Mouse (Mus musculus): ENCODE data around the gene Txndc17. TPM values are rescaled to one million over a fixed set of nuclear protein-coding genes. Genes with fewer than 3 reads are reported as not detected.

Txndc17 gene
- polyA plus RNA-seq, 1 experiment, result 110 TPM

DNA sequence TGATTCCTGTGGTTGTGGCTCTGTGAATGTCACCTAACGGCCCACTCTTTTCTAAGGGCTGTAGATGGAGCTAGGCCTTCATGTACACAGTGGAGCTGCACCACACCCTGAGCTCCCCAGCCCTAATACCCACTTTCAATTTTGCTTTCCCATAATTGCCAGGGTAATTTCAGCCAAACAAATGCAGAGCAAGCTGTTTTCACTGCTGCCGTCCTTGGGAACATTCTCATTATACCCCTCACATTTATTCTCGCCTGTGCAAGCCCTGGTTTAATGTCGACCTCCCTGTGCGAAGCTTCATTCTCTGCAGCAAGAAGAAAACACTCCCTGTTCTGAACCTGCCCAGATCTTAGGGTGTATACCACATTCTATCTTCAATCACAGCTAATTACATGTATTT, 31.4 kb upstream of the Txndc17 start:
- no peaks in the 10 kb centered on the region for H3K4me1 ChIP-seq (ENCODE audit: control insufficient read depth, insufficient read depth, low read length)
- H3K4me3 ChIP-seq (ENCODE audit: low read depth, low read length), result no peak overlapping the region
- H3K9ac ChIP-seq (ENCODE audit: low read depth, poor library complexity, severe bottlenecking), result no peak overlapping the region
- no peak overlapping the region for H3K27ac ChIP-seq (ENCODE audit: insufficient read depth, low read length)
- no peaks in the 10 kb centered on the region for H3K9me3 ChIP-seq (replicated peaks; ENCODE audit: control insufficient read depth, insufficient read depth, low read length, poor library complexity, severe bottlenecking)
- H3K27me3 ChIP-seq (ENCODE audit: control insufficient read depth, insufficient read depth, low read length, poor library complexity, severe bottlenecking), result no peaks in the 10 kb centered on the region
- no peak for TF ChIP-seq EP300 (IDR thresholded peaks at IDR 0.05; ENCODE audit: insufficient read depth, low read depth, low read length)
- TF ChIP-seq CTCF (IDR thresholded peaks at IDR 0.05; ENCODE audit: low read depth, low read length), result no peak
- TF ChIP-seq POLR2A (IDR thresholded peaks at IDR 0.05; ENCODE audit: insufficient read depth, low read length), result no peak
- peaks cover 11% of the 10 kb centered on the region for H3K36me3 ChIP-seq (ENCODE audit: control insufficient read depth, insufficient read depth, low read length, poor library complexity, severe bottlenecking)

DNA sequence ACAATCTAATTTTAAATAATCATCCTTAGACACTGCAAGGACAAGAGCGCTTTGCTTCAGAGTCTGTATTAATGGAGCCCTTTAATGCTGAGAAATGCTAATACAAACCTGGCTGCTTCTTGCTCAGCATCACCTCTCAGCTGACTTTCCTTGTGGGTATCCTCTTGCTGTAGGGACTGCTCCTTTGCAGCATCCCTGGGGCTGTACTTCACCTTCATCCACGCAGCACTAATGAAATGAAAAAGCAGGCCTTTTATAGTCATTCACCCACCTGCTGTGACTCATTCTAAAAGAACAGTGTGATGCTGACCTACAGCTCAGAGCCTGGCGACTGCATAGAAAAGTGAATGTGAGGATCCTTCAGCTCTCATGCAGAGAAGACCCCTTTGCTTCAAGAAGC, 30.8 kb upstream of the Txndc17 start:
- no peak overlapping the region for H3K4me3 ChIP-seq (ENCODE audit: low read depth, low read length)
- H3K4me1 ChIP-seq (ENCODE audit: control insufficient read depth, insufficient read depth, low read length), result no peaks in the 10 kb centered on the region
- H3K27ac ChIP-seq (ENCODE audit: insufficient read depth, low read length), result no peak overlapping the region
- no peak overlapping the region for H3K9ac ChIP-seq (ENCODE audit: low read depth, poor library complexity, severe bottlenecking)
- no peaks in the 10 kb centered on the region for H3K9me3 ChIP-seq (replicated peaks; ENCODE audit: control insufficient read depth, insufficient read depth, low read length, poor library complexity, severe bottlenecking)
- H3K36me3 ChIP-seq (ENCODE audit: control insufficient read depth, insufficient read depth, low read length, poor library complexity, severe bottlenecking), result peaks cover 11% of the 10 kb centered on the region
- no peak for TF ChIP-seq CTCF (IDR thresholded peaks at IDR 0.05; ENCODE audit: low read depth, low read length)
- TF ChIP-seq POLR2A (IDR thresholded peaks at IDR 0.05; ENCODE audit: insufficient read depth, low read length), result no peak
- no peak for TF ChIP-seq EP300 (IDR thresholded peaks at IDR 0.05; ENCODE audit: insufficient read depth, low read depth, low read length)
- H3K27me3 ChIP-seq (ENCODE audit: control insufficient read depth, insufficient read depth, low read length, poor library complexity, severe bottlenecking), result no peaks in the 10 kb centered on the region

DNA sequence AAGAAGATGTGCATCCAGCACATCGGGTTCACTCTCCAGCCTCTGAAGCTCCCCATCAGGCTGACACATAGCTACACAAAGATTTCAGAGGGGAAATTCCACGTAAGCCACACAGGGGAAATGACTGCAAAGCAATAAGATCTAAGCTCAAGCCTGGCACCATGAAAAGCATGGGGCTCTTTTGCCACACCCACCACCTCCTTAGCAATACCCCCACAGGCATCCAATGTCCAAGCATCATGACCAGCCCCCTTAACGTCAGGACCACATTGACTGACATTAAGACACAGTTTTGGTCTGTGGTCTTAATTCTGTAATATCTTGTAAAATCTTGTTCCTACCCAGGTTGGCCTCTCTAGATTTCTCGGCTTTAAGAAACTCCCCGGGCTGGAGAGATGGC, 26.8 kb upstream of the Txndc17 start:
- H3K4me3 ChIP-seq (ENCODE audit: low read depth, low read length), result no peak overlapping the region
- H3K27ac ChIP-seq (ENCODE audit: insufficient read depth, low read length), result no peak overlapping the region
- no peaks in the 10 kb centered on the region for H3K4me1 ChIP-seq (ENCODE audit: control insufficient read depth, insufficient read depth, low read length)
- TF ChIP-seq EP300 (IDR thresholded peaks at IDR 0.05; ENCODE audit: insufficient read depth, low read depth, low read length), result no peak
- no peak for TF ChIP-seq CTCF (IDR thresholded peaks at IDR 0.05; ENCODE audit: low read depth, low read length)
- H3K36me3 ChIP-seq (ENCODE audit: control insufficient read depth, insufficient read depth, low read length, poor library complexity, severe bottlenecking), result 0 out of 2 replicates have a peak, but pooled peaks cover 2% of the 10 kb centered on the region
- H3K9ac ChIP-seq (ENCODE audit: low read depth, poor library complexity, severe bottlenecking), result no peak overlapping the region
- H3K9me3 ChIP-seq (replicated peaks; ENCODE audit: control insufficient read depth, insufficient read depth, low read length, poor library complexity, severe bottlenecking), result no peaks in the 10 kb centered on the region
- no peaks in the 10 kb centered on the region for H3K27me3 ChIP-seq (ENCODE audit: control insufficient read depth, insufficient read depth, low read length, poor library complexity, severe bottlenecking)

DNA sequence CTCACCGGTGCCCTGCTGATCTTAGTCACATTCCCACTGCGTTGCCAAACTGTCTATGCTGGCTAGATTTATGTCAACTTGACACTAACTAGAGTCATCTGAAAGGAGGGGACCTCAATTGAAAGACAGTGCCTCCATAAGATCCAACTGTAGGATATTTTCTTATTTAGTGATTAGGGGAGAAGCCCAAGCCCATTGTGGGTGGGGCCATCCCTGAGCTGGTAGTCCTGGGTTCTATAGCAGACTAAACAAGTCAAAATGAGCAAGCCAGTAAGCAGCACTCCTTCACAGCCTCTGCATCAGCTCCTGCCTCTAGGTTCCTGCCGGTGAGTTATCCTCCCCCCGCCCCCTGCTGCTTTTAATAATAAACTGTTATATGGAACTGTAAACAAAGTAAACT, 26.2 kb upstream of the Txndc17 start:
- Histone ChIP-seq H3K4me3 (ENCODE audit: low read depth, low read length) (no peak overlapping the region), H3K27me3 (ENCODE audit: control insufficient read depth, insufficient read depth, low read length, poor library complexity, severe bottlenecking) (no peaks in the 10 kb centered on the region), H3K9me3 (replicated peaks; ENCODE audit: control insufficient read depth, insufficient read depth, low read length, poor library complexity, severe bottlenecking) (no peaks in the 10 kb centered on the region), H3K36me3 (ENCODE audit: control insufficient read depth, insufficient read depth, low read length, poor library complexity, severe bottlenecking) (no peaks in the 10 kb centered on the region), H3K9ac (ENCODE audit: low read depth, poor library complexity, severe bottlenecking) (no peak overlapping the region), H3K27ac (ENCODE audit: insufficient read depth, low read length) (no peak overlapping the region), H3K4me1 (ENCODE audit: control insufficient read depth, insufficient read depth, low read length) (no peaks in the 10 kb centered on the region)
- TF ChIP-seq CTCF (IDR thresholded peaks at IDR 0.05; ENCODE audit: low read depth, low read length) (no peak), POLR2A (IDR thresholded peaks at IDR 0.05; ENCODE audit: insufficient read depth, low read length) (no peak)

DNA sequence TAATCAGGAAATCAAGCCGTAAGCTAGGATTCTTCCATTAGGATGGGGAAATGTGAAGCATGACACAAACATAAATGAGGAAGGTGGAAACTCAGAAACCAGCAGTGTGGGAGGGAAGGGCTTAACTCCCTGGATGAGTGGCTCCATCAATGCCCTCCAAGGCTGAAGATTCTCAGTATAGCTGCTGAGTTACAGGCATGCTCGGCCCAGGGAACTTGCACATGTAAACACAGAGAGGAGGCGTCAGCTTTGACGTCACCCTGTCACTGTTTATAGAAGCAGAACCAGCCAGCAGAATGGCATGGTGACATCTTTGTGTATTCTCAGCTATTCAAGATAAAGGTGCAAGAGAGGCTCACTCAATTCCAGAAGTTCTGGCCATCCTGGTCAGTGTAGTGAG, 23.1 kb upstream of the Txndc17 start:
- TF ChIP-seq EP300 (IDR thresholded peaks at IDR 0.05; ENCODE audit: insufficient read depth, low read depth, low read length) (no peak), CTCF (IDR thresholded peaks at IDR 0.05; ENCODE audit: low read depth, low read length) (no peak), POLR2A (IDR thresholded peaks at IDR 0.05; ENCODE audit: insufficient read depth, low read length) (no peak)
- H3K36me3 ChIP-seq (ENCODE audit: control insufficient read depth, insufficient read depth, low read length, poor library complexity, severe bottlenecking), result no peaks in the 10 kb centered on the region

DNA sequence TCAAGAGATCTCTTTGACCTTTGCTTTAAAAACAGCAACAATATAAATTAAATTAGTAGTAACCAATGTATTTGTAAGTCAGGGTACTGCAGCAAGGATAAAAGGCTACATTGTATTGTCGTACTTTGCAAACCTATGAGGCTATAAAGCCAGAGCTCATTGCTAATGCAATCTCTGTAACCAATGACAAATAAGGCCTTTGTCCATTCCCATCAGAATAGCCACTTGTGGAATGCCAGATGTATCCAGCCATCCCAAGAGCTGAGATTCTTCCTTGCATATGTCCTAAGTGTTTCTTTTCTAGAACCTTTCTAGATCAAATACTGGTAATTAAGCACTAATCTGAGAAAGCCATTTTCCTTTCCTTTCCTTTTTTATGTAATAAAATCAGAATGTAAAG, 16.5 kb upstream of the Txndc17 start:
- H3K27ac ChIP-seq (ENCODE audit: insufficient read depth, low read length), result no peak overlapping the region
- H3K36me3 ChIP-seq (ENCODE audit: control insufficient read depth, insufficient read depth, low read length, poor library complexity, severe bottlenecking), result peaks cover 3% of the 10 kb centered on the region; the same call in 1 of the 2 replicates
- TF ChIP-seq POLR2A (IDR thresholded peaks at IDR 0.05; ENCODE audit: insufficient read depth, low read length), result no peak
- TF ChIP-seq CTCF (IDR thresholded peaks at IDR 0.05; ENCODE audit: low read depth, low read length), result no peak
- TF ChIP-seq EP300 (IDR thresholded peaks at IDR 0.05; ENCODE audit: insufficient read depth, low read depth, low read length), result no peak
- no peaks in the 10 kb centered on the region for H3K4me1 ChIP-seq (ENCODE audit: control insufficient read depth, insufficient read depth, low read length)
- H3K9me3 ChIP-seq (replicated peaks; ENCODE audit: control insufficient read depth, insufficient read depth, low read length, poor library complexity, severe bottlenecking), result no peaks in the 10 kb centered on the region
- H3K9ac ChIP-seq (ENCODE audit: low read depth, poor library complexity, severe bottlenecking), result no peak overlapping the region
- H3K4me3 ChIP-seq (ENCODE audit: low read depth, low read length), result no peak overlapping the region
- no peaks in the 10 kb centered on the region for H3K27me3 ChIP-seq (ENCODE audit: control insufficient read depth, insufficient read depth, low read length, poor library complexity, severe bottlenecking)

More for the DNA sequence above, 23.1 kb upstream of the Txndc17 start:
- Histone ChIP-seq H3K9ac (ENCODE audit: low read depth, poor library complexity, severe bottlenecking) (no peak overlapping the region), H3K27me3 (ENCODE audit: control insufficient read depth, insufficient read depth, low read length, poor library complexity, severe bottlenecking) (no peaks in the 10 kb centered on the region), H3K27ac (ENCODE audit: insufficient read depth, low read length) (no peak overlapping the region), H3K4me1 (ENCODE audit: control insufficient read depth, insufficient read depth, low read length) (no peaks in the 10 kb centered on the region), H3K4me3 (ENCODE audit: low read depth, low read length) (no peak overlapping the region), H3K9me3 (replicated peaks; ENCODE audit: control insufficient read depth, insufficient read depth, low read length, poor library complexity, severe bottlenecking) (no peaks in the 10 kb centered on the region)
